Mouse (Mus musculus): ENCODE data around the gene Igfn1.

GRCm38 (mm10) chr1:135943713-135944112 lies 62.4 kb downstream of the Igfn1 start:
- TF ChIP-seq POLR2A (IDR thresholded peaks at IDR 0.05; ENCODE audit: extremely low read depth, insufficient read depth, low read length) (no peak), CTCF (IDR thresholded peaks at IDR 0.05; ENCODE audit: extremely low read depth, insufficient read depth, low read length) (no peak)

All from cortical plate, adult 2 months (tissue).